Mouse (Mus musculus) cerebral cortex, adult 2 months (tissue): ENCODE data around the gene Cyp4f18.

ENCODE experiments used
- WGBS: fragments of 180-500 bp; shearing (Covaris S2); methylation state at CpG from one replicate; pipeline ENCODE4 v1.1.7; 2018; 5-methylcytosine and 5-hydroxymethylcytosine counted together

Gene Cyp4f18

GRCm38 (mm10) chr8:71971945-71972344, 37.5 kb downstream of the Cyp4f18 start:
- 71% methylated on average over 1 of the region's 1 CpGs for WGBS

- WGBS, result 57% methylated on average over 6 of the region's 6 CpGs
Measured at GRCm38 (mm10) chr8:71968636-71969035, 40.8 kb downstream of the Cyp4f18 start.

- WGBS, result 81% methylated on average over 6 of the region's 6 CpGs
Measured at GRCm38 (mm10) chr8:71968100-71968499, 41.3 kb downstream of the Cyp4f18 start.

GRCm38 (mm10) chr8:71967261-71967660, 42.2 kb downstream of the Cyp4f18 start:
- 85% methylated on average over 5 of the region's 5 CpGs for WGBS

GRCm38 (mm10) chr8:71965166-71965565, 44.3 kb downstream of the Cyp4f18 start:
- WGBS, result 94% methylated on average over 2 of the region's 2 CpGs

GRCm38 (mm10) chr8:71964051-71964450, 45.4 kb downstream of the Cyp4f18 start:
- 88% methylated on average over 3 of the region's 3 CpGs for WGBS

- WGBS, result 90% methylated on average over 5 of the region's 5 CpGs
Measured at GRCm38 (mm10) chr8:71961796-71962195, 47.6 kb downstream of the Cyp4f18 start.

- WGBS, result 98% methylated on average over 9 of the region's 9 CpGs
Measured at GRCm38 (mm10) chr8:71954666-71955065, 54.8 kb downstream of the Cyp4f18 start.

- 95% methylated on average over 16 of the region's 16 CpGs for WGBS
Measured at GRCm38 (mm10) chr8:71952961-71953700, 56.3 kb downstream of the Cyp4f18 start.

GRCm38 (mm10) chr8:71952489-71952888, 56.9 kb downstream of the Cyp4f18 start:
- WGBS, result 97% methylated on average over 1 of the region's 1 CpGs

- 20% methylated on average over 14 of the region's 14 CpGs for WGBS
Measured at GRCm38 (mm10) chr8:71951436-71952161, 57.8 kb downstream of the Cyp4f18 start.

GRCm38 (mm10) chr8:71950482-71951221, 58.8 kb downstream of the Cyp4f18 start, which contains the start of gene Zfp961:
Zfp961 (plus strand) TSS chr8:71951038.
- 4% methylated on average over 34 of the region's 34 CpGs for WGBS

- WGBS, result 87% methylated on average over 5 of the region's 5 CpGs
Measured at GRCm38 (mm10) chr8:71948624-71949023, 60.8 kb downstream of the Cyp4f18 start.

- WGBS, result 78% methylated on average over 1 of the region's 1 CpGs
Measured at GRCm38 (mm10) chr8:71941776-71942175, 67.7 kb downstream of the Cyp4f18 start.

GRCm38 (mm10) chr8:71940293-71941208, 68.9 kb downstream of the Cyp4f18 start:
- 83% methylated on average over 2 of the region's 2 CpGs for WGBS
